Mouse (Mus musculus) mouse embryonic stem cell (cell line): ENCODE measurements around the gene Ibtk.

Source experiments
- in situ Hi-C, 2 experiments: fragments of 300-500 bp; cut with MboI; formaldehyde crosslinking; loops; 1 replicate in 1 of 2; 3 replicates in 1 of 2; pipeline ENCODE4 v1.14.3; 2019 to 2020; ENCODE audit warnings: low sequenced_read_pairs in 2 of 2, low pct_unique_long_range_greater_than_20kb in 1 of 2, mixed read lengths in 1 of 2; ENCODE audit not compliant: unreplicated experiment in 1 of 2

Ibtk gene

GRCm38 (mm10) chr9:85749142-85749921 is at the start of gene Ibtk:
Gene Ibtk (minus strand): TSS chr9:85749334.
- in situ Hi-C loops, result no loop called here

DNA sequence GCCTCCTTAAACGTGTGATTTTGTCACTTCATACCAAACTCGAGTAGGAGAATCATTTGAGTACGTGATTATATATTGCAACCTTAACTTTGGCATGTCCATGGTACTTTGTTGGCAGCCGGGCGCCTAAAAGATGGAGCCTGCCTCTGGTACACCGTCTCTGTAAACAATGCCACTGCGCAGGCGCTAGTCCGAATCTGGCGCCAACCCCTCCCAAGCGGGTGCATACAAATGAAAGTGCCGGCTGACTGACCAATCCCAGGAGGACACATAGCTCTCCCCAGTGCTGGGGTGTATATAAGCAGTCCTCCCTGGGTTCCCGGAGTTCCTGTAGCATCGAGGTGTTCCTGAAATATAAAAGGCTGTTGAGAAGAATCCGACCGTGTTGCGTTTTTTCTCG is 42.4 kb upstream of the Ibtk start:
- in situ Hi-C loops, result loop anchor here in 1 of 2 experiments (25.0 kb wide), 1 partner anchor 671 kb away; the partner anchor contains the start of genes Dop1a and Ube2cbp

DNA sequence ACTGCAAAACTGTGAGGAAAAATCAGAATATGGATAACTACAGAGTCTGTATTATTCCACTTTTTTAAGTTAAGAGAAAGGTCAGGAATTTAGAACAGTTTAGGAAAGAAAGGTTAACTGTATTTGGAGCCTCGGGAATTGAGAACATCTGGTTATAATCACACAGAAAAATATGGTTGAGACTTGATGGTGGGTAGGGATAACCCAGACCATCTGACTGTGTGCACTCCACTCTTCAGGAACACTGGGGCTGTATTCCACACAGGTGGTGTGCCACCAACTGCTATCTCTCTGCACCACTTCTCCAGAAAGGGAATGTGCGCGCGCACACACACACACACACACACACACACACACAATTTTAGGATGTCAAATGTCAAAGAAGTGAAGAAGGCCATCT is 31.1 kb upstream of the Ibtk start:
- in situ Hi-C loops, result loop anchor here in 1 of 2 experiments (25.0 kb wide), 1 partner anchor 682 kb away; the partner anchor contains the start of genes Dop1a and Ube2cbp

- in situ Hi-C loops, result loop anchor here (10.0 to 25.0 kb wide), 2 partner anchors 665 to 683 kb away; partner anchors contain the start of genes Dop1a (in 1 of the 2) and Ube2cbp (in 1 of the 2)
These were observed 30.3 kb upstream of the Ibtk start for GRCm38 (mm10) chr9:85779458-85779857.

DNA sequence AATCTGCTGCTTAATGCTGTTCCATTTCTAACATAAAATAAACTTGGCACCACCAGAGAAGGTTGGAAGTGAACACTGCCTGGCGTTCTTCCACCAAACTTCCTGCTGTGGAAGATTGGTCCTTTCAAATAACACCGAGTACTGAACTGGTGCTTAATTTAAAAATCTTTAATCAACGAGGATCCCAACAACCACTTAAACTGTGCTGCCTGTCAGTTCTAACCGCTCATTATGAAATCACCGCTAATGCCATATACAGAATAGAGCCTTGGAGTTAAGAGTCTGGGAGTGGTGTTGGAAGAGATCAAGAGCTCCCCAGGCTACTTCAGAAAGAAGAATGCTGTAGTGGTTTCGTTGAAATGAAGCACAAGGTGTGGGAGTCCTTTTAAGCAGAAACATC is 28.4 kb upstream of the Ibtk start:
- in situ Hi-C loops, result loop anchor here (10.0 to 25.0 kb wide), 2 partner anchors 667 to 685 kb away; partner anchors contain the start of genes Dop1a (in 1 of the 2) and Ube2cbp (in 1 of the 2)

DNA sequence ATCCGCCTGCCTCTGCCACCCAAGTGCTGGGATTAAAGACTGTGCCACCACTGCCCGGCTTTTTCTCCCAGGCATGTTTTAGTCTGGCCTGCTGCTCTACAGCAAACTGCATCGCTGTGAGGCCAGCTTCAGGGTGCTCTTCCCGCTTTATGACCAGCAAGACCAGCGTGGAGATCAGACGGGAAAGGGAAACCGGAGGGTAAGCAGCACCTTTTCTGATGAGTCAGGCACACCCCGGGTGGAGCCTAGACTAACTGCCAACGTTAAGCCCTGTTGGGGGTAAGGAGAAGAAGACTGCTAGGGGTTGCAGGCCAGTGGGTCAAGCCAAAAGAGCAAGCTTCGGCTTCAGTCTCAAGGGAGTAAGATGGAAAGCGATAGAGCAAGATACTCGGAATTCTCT is 23.1 kb upstream of the Ibtk start:
- in situ Hi-C loops, result loop anchor here in 1 of 2 experiments (10.0 kb wide), 1 partner anchor 673 kb away; no protein-coding TSS in a partner anchor

DNA sequence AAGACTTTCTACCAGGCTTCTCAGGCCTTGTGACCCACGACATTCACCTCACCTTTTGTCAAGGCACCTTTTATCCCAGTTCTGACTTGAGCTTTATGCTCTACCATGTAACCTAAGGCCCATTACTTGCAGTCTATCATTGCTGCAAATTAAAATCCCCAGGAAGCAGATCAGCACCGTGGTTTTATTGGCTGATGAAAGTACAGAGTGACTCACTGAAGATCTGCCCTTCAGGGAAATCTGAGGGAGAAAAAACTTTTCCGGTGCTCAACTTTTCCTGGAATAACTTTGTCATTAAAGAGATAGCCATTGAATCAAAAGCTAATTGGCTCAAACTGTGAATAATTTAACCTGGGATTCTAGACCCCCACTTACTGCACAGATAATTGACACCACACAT is 22.3 kb upstream of the Ibtk start:
- in situ Hi-C loops, result loop anchor here in 1 of 2 experiments (10.0 kb wide), 1 partner anchor 673 kb away; no protein-coding TSS in a partner anchor

DNA sequence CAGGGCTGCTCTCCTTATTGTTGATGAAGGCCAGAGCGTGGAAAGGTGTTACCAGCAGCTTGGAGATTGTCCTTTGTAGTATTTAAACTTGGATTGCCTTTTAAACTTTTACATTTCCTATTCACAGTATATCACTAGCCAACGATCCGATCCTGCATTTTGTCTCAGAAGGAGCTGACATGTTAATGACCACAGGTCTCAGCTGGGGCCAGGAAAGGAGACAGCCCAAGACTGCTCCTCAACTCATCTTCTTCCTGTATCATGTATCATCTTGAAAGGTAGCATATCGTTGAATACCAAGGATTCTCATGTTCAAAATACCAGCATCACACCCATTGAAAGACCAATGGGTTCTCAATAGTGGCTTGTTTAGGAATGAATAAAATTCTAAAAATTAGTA is 21.2 kb upstream of the Ibtk start:
- in situ Hi-C loops, result loop anchor here in 1 of 2 experiments (10.0 kb wide), 1 partner anchor 674 kb away; no protein-coding TSS in a partner anchor

DNA sequence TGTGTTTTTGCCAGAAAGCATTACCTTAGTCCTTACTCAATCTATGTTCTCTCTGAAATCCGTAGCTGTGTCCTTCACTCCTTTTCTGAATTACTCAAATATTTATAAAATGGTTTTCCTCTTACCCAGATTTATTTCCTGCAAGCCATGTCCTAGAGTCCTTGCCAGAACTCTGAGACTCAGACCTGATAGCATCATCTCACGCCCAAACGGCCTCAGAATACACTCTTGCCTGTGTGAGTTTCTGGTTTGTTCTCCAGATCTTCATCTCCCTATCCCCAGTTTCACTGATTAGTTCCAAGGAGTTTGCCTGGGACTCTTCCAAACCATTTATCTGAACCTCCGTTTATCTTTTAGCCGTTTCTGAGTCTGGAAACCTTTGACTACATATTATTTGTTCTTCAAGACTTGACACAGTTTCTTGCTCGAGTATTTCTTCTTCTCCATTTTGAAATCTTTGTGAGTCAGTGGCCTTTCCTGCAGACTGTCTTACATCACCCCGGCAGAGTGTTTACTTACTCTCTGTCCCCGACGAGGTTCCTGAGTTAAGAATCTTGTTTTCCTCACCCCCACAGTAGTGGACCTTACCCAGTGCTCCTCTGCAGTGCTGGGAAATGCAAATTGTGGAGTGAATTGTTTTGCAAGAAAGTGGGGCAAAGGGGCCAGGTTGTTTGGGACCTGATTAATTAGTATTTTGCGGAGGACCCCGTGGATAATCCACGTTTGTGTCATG is 20.1 kb upstream of the Ibtk start:
- in situ Hi-C loops, result no loop called here

GRCm38 (mm10) chr9:85767255-85767654 is 18.1 kb upstream of the Ibtk start:
- in situ Hi-C loops, result no loop called here

DNA sequence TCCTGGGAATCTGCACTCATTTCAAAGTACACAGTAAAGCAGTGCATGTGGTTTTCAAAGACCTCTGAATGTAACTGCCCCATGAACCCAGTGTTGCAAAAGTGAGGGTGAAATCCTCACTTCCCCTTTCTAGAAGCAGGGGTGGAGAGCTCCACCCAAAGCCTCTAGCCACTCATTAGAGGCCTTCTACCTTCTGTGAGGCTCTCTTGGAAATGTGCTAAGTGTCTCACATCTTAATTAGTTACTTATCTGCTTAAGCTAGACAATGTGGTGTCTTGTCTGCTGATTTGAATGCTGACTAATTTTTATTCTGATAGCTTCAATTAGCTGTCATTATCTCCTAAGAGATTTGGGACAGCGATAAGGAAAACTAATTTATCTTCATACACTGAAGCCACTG is 13.3 kb upstream of the Ibtk start:
- in situ Hi-C loops, result no loop called here

GRCm38 (mm10) chr9:85750797-85751196 is 1.7 kb upstream of the Ibtk start:
- in situ Hi-C loops, result no loop called here

- in situ Hi-C loops, result no loop called here
These were observed 882 bp upstream of the Ibtk start for GRCm38 (mm10) chr9:85749922-85750509.

GRCm38 (mm10) chr9:85748204-85749141 is 661 bp downstream of the Ibtk start:
- in situ Hi-C loops, result no loop called here

- in situ Hi-C loops, result no loop called here
These were observed 3.6 kb downstream of the Ibtk start for GRCm38 (mm10) chr9:85745566-85745965.

DNA sequence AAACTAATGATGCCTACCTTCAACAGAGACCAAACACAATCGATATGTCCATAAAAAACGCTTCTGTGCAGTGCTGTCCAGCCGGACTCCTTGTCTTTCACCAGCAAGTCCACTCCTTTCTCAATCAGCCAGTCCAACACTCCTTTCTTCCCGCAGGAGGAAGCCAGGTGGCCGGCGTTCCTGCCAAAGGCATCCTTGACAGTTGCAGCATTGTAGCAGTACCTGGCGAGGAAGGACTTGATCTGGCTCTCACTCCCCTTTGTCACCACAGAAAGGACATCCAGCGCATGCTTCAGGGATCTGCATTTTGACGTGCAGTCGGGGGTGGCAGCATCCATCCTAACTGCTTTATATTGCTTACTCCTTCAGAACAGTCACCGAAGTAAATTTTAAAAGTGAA is 5.8 kb downstream of the Ibtk start:
- in situ Hi-C loops, result no loop called here

DNA sequence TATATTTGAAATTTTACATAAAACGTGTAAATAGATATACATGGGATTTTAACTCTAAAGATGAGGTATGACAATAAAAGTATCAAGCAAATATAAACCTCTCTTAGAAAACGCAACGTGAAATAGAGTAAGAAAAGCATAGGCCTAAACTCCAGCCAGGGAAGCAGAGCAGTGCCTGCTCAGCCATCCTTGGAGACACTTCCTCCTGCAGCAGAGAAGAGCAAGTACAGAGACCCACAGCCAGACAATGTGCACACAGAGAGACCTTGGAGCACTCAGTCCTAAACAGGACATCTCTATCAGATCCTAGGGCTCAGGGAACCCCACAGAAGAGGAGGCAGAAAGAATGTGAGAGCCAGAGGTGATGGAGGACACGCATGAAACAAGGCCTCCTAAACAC is 7.0 kb downstream of the Ibtk start:
- in situ Hi-C loops, result no loop called here

GRCm38 (mm10) chr9:85739279-85739678 is 9.9 kb downstream of the Ibtk start:
- in situ Hi-C loops, result no loop called here
